Mouse (Mus musculus): ENCODE measurements around the gene Nxpe5. TPM values are rescaled to one million over a fixed set of nuclear protein-coding genes. Genes with fewer than 3 reads are reported as not detected.

Nxpe5 gene
- polyA plus RNA-seq, 1 experiment from 2014 or later = not detected

GRCm38 (mm10) chr5:138264207-138264578 lies 38.5 kb downstream of the Nxpe5 start:
- WGBS = 11% methylated on average over 6 of the region's 6 CpGs
- Histone ChIP-seq H3K9me3 (ENCODE audit: control insufficient read depth, low read length) (no peaks in the 10 kb centered on the region), H3K9ac (replicated peaks; ENCODE audit: low read depth, low read length) (peak overlapping the region; percentile 89), H3K4me2 (ENCODE audit: low read depth, low read length) (peak overlapping the region; percentile 98), H3K4me3 (ENCODE audit: low read depth, low read length) (peak overlapping the region; percentile 96), H3K27me3 (ENCODE audit: control insufficient read depth, insufficient read depth, low read length) (no peaks in the 10 kb centered on the region; the same call in 1 of the 2 replicates), H3K27ac (ENCODE audit: low read depth, low read length) (peak overlapping the region; percentile 70), H3K36me3 (ENCODE audit: control insufficient read depth, insufficient read depth, low read length) (peaks cover 27% of the 10 kb centered on the region), H3K4me1 (ENCODE audit: control insufficient read depth, insufficient read depth, low read length) (peaks cover 19% of the 10 kb centered on the region)
- no peak for ATAC-seq (ENCODE audit: low read depth)

DNA sequence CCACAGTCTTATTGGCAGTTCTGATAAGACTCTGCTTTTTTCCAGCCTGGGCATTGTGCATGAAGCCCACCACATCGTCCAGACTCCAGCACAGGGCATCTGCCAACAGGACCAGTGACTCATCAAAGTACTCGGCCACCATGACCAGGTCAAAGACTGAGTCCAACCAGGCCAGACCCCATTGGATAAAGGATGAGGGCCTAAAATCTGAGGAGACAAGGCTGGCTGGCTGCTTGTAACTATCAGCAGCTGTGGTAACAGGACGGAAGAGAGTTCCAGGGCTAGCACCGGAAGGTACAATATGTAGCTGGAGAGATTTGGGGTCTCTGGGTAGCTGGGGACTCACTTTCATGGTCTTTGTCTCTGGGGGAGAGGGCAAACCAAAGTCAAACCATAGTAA lies 40.0 kb downstream of the Nxpe5 start:
- Histone ChIP-seq H3K4me3 (ENCODE audit: low read depth, low read length) (no peak overlapping the region), H3K27ac (ENCODE audit: low read depth, low read length) (no peak overlapping the region), H3K36me3 (ENCODE audit: control insufficient read depth, insufficient read depth, low read length) (peaks cover 12% of the 10 kb centered on the region), H3K27me3 (ENCODE audit: control insufficient read depth, insufficient read depth, low read length) (no peaks in the 10 kb centered on the region; the same call in 1 of the 2 replicates), H3K4me2 (ENCODE audit: low read depth, low read length) (no peak overlapping the region), H3K4me1 (ENCODE audit: control insufficient read depth, insufficient read depth, low read length) (peaks cover 19% of the 10 kb centered on the region), H3K9me3 (ENCODE audit: control insufficient read depth, low read length) (no peaks in the 10 kb centered on the region), H3K9ac (replicated peaks; ENCODE audit: low read depth, low read length) (no peak overlapping the region)
- WGBS = 94% methylated on average over 4 of the region's 4 CpGs
- no peak for ATAC-seq (ENCODE audit: low read depth)

GRCm38 (mm10) chr5:138267114-138267513 lies 41.4 kb downstream of the Nxpe5 start:
- Histone ChIP-seq H3K4me2 (ENCODE audit: low read depth, low read length) (no peak overlapping the region), H3K9ac (replicated peaks; ENCODE audit: low read depth, low read length) (no peak overlapping the region), H3K9me3 (ENCODE audit: control insufficient read depth, low read length) (no peaks in the 10 kb centered on the region), H3K27me3 (ENCODE audit: control insufficient read depth, insufficient read depth, low read length) (no peaks in the 10 kb centered on the region; the same call in 1 of the 2 replicates), H3K27ac (ENCODE audit: low read depth, low read length) (no peak overlapping the region), H3K4me3 (ENCODE audit: low read depth, low read length) (no peak overlapping the region), H3K4me1 (ENCODE audit: control insufficient read depth, insufficient read depth, low read length) (peaks cover 19% of the 10 kb centered on the region), H3K36me3 (ENCODE audit: control insufficient read depth, insufficient read depth, low read length) (peaks cover under 1% of the 10 kb centered on the region; the same call in 1 of the 2 replicates)
- ATAC-seq (ENCODE audit: low read depth) = no peak
- 93% methylated on average over 3 of the region's 3 CpGs for WGBS

- WGBS = 84% methylated on average over 4 of the region's 4 CpGs
- H3K27ac ChIP-seq (ENCODE audit: low read depth, low read length) = no peak overlapping the region
- no peak overlapping the region for H3K4me3 ChIP-seq (ENCODE audit: low read depth, low read length)
- peaks cover 9% of the 10 kb centered on the region for H3K4me1 ChIP-seq (ENCODE audit: control insufficient read depth, insufficient read depth, low read length)
- no peak overlapping the region for H3K4me2 ChIP-seq (ENCODE audit: low read depth, low read length)
- ATAC-seq (ENCODE audit: low read depth) = no peak
- H3K9ac ChIP-seq (replicated peaks; ENCODE audit: low read depth, low read length) = no peak overlapping the region
- H3K27me3 ChIP-seq (ENCODE audit: control insufficient read depth, insufficient read depth, low read length) = no peaks in the 10 kb centered on the region
- no peaks in the 10 kb centered on the region; the same call in 1 of the 2 replicates for H3K36me3 ChIP-seq (ENCODE audit: control insufficient read depth, insufficient read depth, low read length)
- no peaks in the 10 kb centered on the region for H3K9me3 ChIP-seq (ENCODE audit: control insufficient read depth, low read length)
Observed at GRCm38 (mm10) chr5:138268980-138269379, 43.3 kb downstream of the Nxpe5 start.

GRCm38 (mm10) chr5:138271232-138271631 lies 45.5 kb downstream of the Nxpe5 start:
- H3K9ac ChIP-seq (replicated peaks; ENCODE audit: low read depth, low read length) = no peak overlapping the region
- WGBS = 63% methylated on average over 3 of the region's 3 CpGs
- ATAC-seq (ENCODE audit: low read depth) = no peak

DNA sequence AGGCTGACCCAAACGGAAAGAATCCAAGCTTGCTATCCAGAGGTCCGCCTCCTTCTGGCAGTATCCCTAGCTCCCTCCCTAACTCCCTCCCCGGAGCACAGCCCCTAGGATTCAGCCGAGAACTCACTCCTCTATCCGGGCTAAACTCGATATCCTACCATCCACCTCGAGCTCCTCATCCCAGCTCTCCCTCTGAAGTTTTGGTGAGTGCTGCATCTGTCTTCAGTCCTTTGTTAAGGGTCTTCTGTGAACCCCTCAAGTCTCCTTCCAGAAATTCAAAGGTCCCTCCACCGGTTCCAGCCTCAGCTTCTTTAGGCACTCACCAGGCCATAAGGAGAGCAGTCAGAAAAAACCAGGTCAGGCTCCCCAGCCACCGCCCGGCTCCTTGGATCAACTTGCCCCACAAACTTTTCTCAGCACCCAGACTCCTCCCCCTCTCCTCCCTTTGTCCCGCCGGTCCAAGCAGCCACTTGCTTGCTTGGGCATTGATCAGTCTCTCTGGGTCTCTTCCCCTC lies 46.8 kb downstream of the Nxpe5 start, which contains the start of gene Gal3st4:
Gene Gal3st4 (minus strand): TSS at position 432 of the 515 bp plus-strand sequence.
- ATAC-seq (ENCODE audit: low read depth) = no peak
- Histone ChIP-seq H3K27ac (ENCODE audit: low read depth, low read length) (no peak within 1 kb of the TSS), H3K27me3 (ENCODE audit: control insufficient read depth, insufficient read depth, low read length) (no peaks in the 10 kb centered on the region), H3K4me3 (ENCODE audit: low read depth, low read length) (no peak within 1 kb of the TSS), H3K9ac (replicated peaks; ENCODE audit: low read depth, low read length) (no peak within 1 kb of the TSS), H3K4me1 (ENCODE audit: control insufficient read depth, insufficient read depth, low read length) (peaks cover 29% of the 10 kb centered on the region), H3K9me3 (ENCODE audit: control insufficient read depth, low read length) (no peaks in the 10 kb centered on the region), H3K36me3 (ENCODE audit: control insufficient read depth, insufficient read depth, low read length) (no peaks in the 10 kb centered on the region; the same call in 1 of the 2 replicates), H3K4me2 (ENCODE audit: low read depth, low read length) (peak within 1 kb of the TSS; percentile 24; the same call in 1 of the 2 replicates)
- 4% methylated on average over 12 of the region's 12 CpGs for WGBS

More at GRCm38 (mm10) chr5:138271232-138271631, 45.5 kb downstream of the Nxpe5 start:
- H3K27ac ChIP-seq (ENCODE audit: low read depth, low read length) = no peak overlapping the region
- no peaks in the 10 kb centered on the region for H3K27me3 ChIP-seq (ENCODE audit: control insufficient read depth, insufficient read depth, low read length)
- no peaks in the 10 kb centered on the region; the same call in 1 of the 2 replicates for H3K36me3 ChIP-seq (ENCODE audit: control insufficient read depth, insufficient read depth, low read length)
- peaks cover 16% of the 10 kb centered on the region for H3K4me1 ChIP-seq (ENCODE audit: control insufficient read depth, insufficient read depth, low read length)
- H3K4me3 ChIP-seq (ENCODE audit: low read depth, low read length) = no peak overlapping the region
- H3K9me3 ChIP-seq (ENCODE audit: control insufficient read depth, low read length) = no peaks in the 10 kb centered on the region
- no peak overlapping the region for H3K4me2 ChIP-seq (ENCODE audit: low read depth, low read length)

DNA sequence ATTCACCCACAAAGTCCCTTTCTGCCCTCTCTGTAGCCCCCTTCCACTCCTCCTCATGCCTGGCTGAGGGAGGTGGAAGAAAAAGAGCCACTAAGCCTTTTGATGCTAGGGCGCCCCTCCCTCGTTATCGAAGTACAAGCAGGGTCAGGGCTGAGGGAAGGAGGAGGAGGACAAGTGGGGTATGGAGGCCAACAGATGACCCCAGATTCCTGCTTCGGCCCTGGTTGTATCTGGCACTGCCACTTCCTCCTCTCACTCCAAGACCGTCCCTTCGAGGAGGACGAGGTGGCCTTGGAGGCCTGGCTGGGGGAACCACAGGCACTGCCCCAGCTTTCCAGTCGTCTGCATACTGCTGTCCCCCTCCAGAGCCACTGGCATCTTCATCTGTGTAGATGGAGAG lies 48.5 kb downstream of the Nxpe5 start:
- Histone ChIP-seq H3K36me3 (ENCODE audit: control insufficient read depth, insufficient read depth, low read length) (peaks cover 4% of the 10 kb centered on the region; the same call in 1 of the 2 replicates), H3K4me3 (ENCODE audit: low read depth, low read length) (no peak overlapping the region), H3K4me2 (ENCODE audit: low read depth, low read length) (no peak overlapping the region), H3K9me3 (ENCODE audit: control insufficient read depth, low read length) (no peaks in the 10 kb centered on the region), H3K27me3 (ENCODE audit: control insufficient read depth, insufficient read depth, low read length) (no peaks in the 10 kb centered on the region), H3K9ac (replicated peaks; ENCODE audit: low read depth, low read length) (no peak overlapping the region), H3K4me1 (ENCODE audit: control insufficient read depth, insufficient read depth, low read length) (peaks cover 44% of the 10 kb centered on the region), H3K27ac (ENCODE audit: low read depth, low read length) (no peak overlapping the region)
- no peak for ATAC-seq (ENCODE audit: low read depth)
- WGBS = 63% methylated on average over 8 of the region's 8 CpGs

GRCm38 (mm10) chr5:138275216-138276050 lies 49.7 kb downstream of the Nxpe5 start:
- H3K9me3 ChIP-seq (ENCODE audit: control insufficient read depth, low read length) = no peaks in the 10 kb centered on the region

GRCm38 (mm10) chr5:138277994-138278393 lies 52.3 kb downstream of the Nxpe5 start:
- Histone ChIP-seq H3K4me1 (ENCODE audit: control insufficient read depth, insufficient read depth, low read length) (peaks cover 42% of the 10 kb centered on the region), H3K4me3 (ENCODE audit: low read depth, low read length) (peak overlapping the region; percentile 71; the same call in 1 of the 2 replicates), H3K4me2 (ENCODE audit: low read depth, low read length) (peak overlapping the region; percentile 62), H3K27me3 (ENCODE audit: control insufficient read depth, insufficient read depth, low read length) (no peaks in the 10 kb centered on the region), H3K9me3 (ENCODE audit: control insufficient read depth, low read length) (no peaks in the 10 kb centered on the region), H3K9ac (replicated peaks; ENCODE audit: low read depth, low read length) (no peak overlapping the region), H3K27ac (ENCODE audit: low read depth, low read length) (no peak overlapping the region), H3K36me3 (ENCODE audit: control insufficient read depth, insufficient read depth, low read length) (peaks cover 4% of the 10 kb centered on the region; the same call in 1 of the 2 replicates)
- ATAC-seq (ENCODE audit: low read depth) = no peak
- WGBS = 90% methylated on average over 7 of the region's 7 CpGs

More at GRCm38 (mm10) chr5:138275216-138276050, 49.7 kb downstream of the Nxpe5 start:
- peaks cover 4% of the 10 kb centered on the region; the same call in 1 of the 2 replicates for H3K36me3 ChIP-seq (ENCODE audit: control insufficient read depth, insufficient read depth, low read length)
- 10% methylated on average over 41 of the region's 41 CpGs for WGBS
- no peak for ATAC-seq (ENCODE audit: low read depth)
- H3K4me3 ChIP-seq (ENCODE audit: low read depth, low read length) = peak overlapping the region; percentile 29
- H3K27ac ChIP-seq (ENCODE audit: low read depth, low read length) = no peak overlapping the region
- H3K9ac ChIP-seq (replicated peaks; ENCODE audit: low read depth, low read length) = peak overlapping the region; percentile 51
- peaks cover 44% of the 10 kb centered on the region for H3K4me1 ChIP-seq (ENCODE audit: control insufficient read depth, insufficient read depth, low read length)
- H3K27me3 ChIP-seq (ENCODE audit: control insufficient read depth, insufficient read depth, low read length) = no peaks in the 10 kb centered on the region
- H3K4me2 ChIP-seq (ENCODE audit: low read depth, low read length) = peak overlapping the region; percentile 70
